In genomic region chr17:34038440-34038839, GRCm38 (mm10) we compare ENCODE assay signal across 8 mouse cellular contexts. TPM values are rescaled to one million over a fixed set of nuclear protein-coding genes. Genes with fewer than 3 reads are reported as not detected.
DNase-seq lines count a peak whose midpoint lies in the region; ATAC-seq lines count a peak whose summit lies in the region.

No protein-coding gene starts in this region.

- peaks cover 43% of the 10 kb centered on the region for H3K4me1 ChIP-seq in forebrain, embryonic 12.5 days
- H3K4me1 ChIP-seq in midbrain, embryonic 15.5 days = peaks cover 31% of the 10 kb centered on the region

- H3K9me3 ChIP-seq in forebrain, embryonic 12.5 days = no peaks in the 10 kb centered on the region
- no peaks in the 10 kb centered on the region for H3K9me3 ChIP-seq in midbrain, embryonic 15.5 days

- peaks cover 23% of the 10 kb centered on the region for H3K27me3 ChIP-seq in forebrain, embryonic 12.5 days
- H3K27me3 ChIP-seq in midbrain, embryonic 15.5 days (replicated peaks) = no peaks in the 10 kb centered on the region

- peaks cover 45% of the 10 kb centered on the region for H3K36me3 ChIP-seq in forebrain, embryonic 12.5 days (replicated peaks)
- H3K36me3 ChIP-seq in midbrain, embryonic 15.5 days (replicated peaks) = peaks cover 23% of the 10 kb centered on the region

- peak; percentile 53 for ATAC-seq in forebrain, embryonic 12.5 days (ENCODE audit: low FRiP score)
- no peak for ATAC-seq in midbrain, embryonic 15.5 days (replicated peaks)
- no peak for ATAC-seq in activated CD4-positive, CD25-positive, alpha-beta regulatory T cell, adult 4 months

- H3K9ac ChIP-seq in forebrain, embryonic 12.5 days = peak overlapping the region; percentile 55
- peak overlapping the region; percentile 33; the same call in 1 of the 2 replicates for H3K9ac ChIP-seq in midbrain, embryonic 15.5 days

- H3K27ac ChIP-seq in forebrain, embryonic 12.5 days = peak overlapping the region; percentile 65; the same call in 1 of the 2 replicates
- H3K27ac ChIP-seq in midbrain, embryonic 15.5 days = no peak overlapping the region

- H3K4me3 ChIP-seq in forebrain, embryonic 12.5 days (replicated peaks) = peak overlapping the region; percentile 28
- peak overlapping the region; percentile 23 for H3K4me3 ChIP-seq in midbrain, embryonic 15.5 days

- DNase-seq in kidney, adult 9 months = peak; percentile 12
- DNase-seq in kidney, postnatal 25 days = no peak
- DNase-seq in cerebellum, adult 8-10 months = peak; percentile 26
- peak; percentile 84 for DNase-seq in layer of hippocampus, adult 9-11 months
- no peak for DNase-seq in c-Kit-positive CD71-positive TER-119-positive erythroid progenitor cells, embryonic 14.5 days (ENCODE audit: low spot score)

- WGBS in forebrain, embryonic 12.5 days = 12% methylated on average over 16 of the region's 21 CpGs
- 9% methylated on average over 18 of the region's 21 CpGs for WGBS in midbrain, embryonic 15.5 days

- H3K4me2 ChIP-seq in forebrain, embryonic 12.5 days = peak overlapping the region; percentile 61
- peak overlapping the region; percentile 51 for H3K4me2 ChIP-seq in midbrain, embryonic 15.5 days

RNA-seq across cellular contexts. Expression of gene Col11a2, which starts 0.8 kb away (rescaled TPM):
- 1.4 and 2.5 TPM in 2 replicates for polyA plus RNA-seq in forebrain, embryonic 12.5 days (2016; fragmentation: Nextera tagmentation; extraction: Ambion mirVana)
- 3.2 and 4.8 TPM in 2 replicates for polyA plus RNA-seq in midbrain, embryonic 15.5 days (2015; fragmentation: Nextera tagmentation; extraction: Ambion mirVana)
- under 1 TPM; 0.07 to 0.20 TPM for polyA plus RNA-seq in activated CD4-positive, CD25-positive, alpha-beta regulatory T cell, adult 4 months (2017; shearing (Covaris generic))

RNA-seq across cellular contexts. Expression of gene Rxrb, which starts 6.8 kb away (rescaled TPM):
- polyA plus RNA-seq in forebrain, embryonic 12.5 days (2016; fragmentation: Nextera tagmentation; extraction: Ambion mirVana) = 54.8 and 59.5 TPM in 2 replicates
- polyA plus RNA-seq in midbrain, embryonic 15.5 days (2015; fragmentation: Nextera tagmentation; extraction: Ambion mirVana) = 64.7 and 65.5 TPM in 2 replicates
- polyA plus RNA-seq in activated CD4-positive, CD25-positive, alpha-beta regulatory T cell, adult 4 months (2017; shearing (Covaris generic)) = 1 to 10 TPM; 7.2 to 9.0 TPM

RNA-seq across cellular contexts. Expression of gene Slc39a7, which starts 7.0 kb away (rescaled TPM):
- polyA plus RNA-seq in forebrain, embryonic 12.5 days (2016; fragmentation: Nextera tagmentation; extraction: Ambion mirVana) = 160 and 166 TPM in 2 replicates
- polyA plus RNA-seq in midbrain, embryonic 15.5 days (2015; fragmentation: Nextera tagmentation; extraction: Ambion mirVana) = 178 and 184 TPM in 2 replicates
- 10 to 100 TPM; 34.6 to 49.4 TPM for polyA plus RNA-seq in activated CD4-positive, CD25-positive, alpha-beta regulatory T cell, adult 4 months (2017; shearing (Covaris generic))

RNA-seq across cellular contexts. Expression of gene H2-Ke6, which starts 10.6 kb away (rescaled TPM):
- 92.8 and 103 TPM in 2 replicates for polyA plus RNA-seq in forebrain, embryonic 12.5 days (2016; fragmentation: Nextera tagmentation; extraction: Ambion mirVana)
- 65.6 and 74.1 TPM in 2 replicates for polyA plus RNA-seq in midbrain, embryonic 15.5 days (2015; fragmentation: Nextera tagmentation; extraction: Ambion mirVana)
- 10 to 100 TPM; 29.3 to 35.2 TPM for polyA plus RNA-seq in activated CD4-positive, CD25-positive, alpha-beta regulatory T cell, adult 4 months (2017; shearing (Covaris generic))

RNA-seq across cellular contexts. Expression of gene Ring1, which starts 14.0 kb away (rescaled TPM):
- polyA plus RNA-seq in forebrain, embryonic 12.5 days (2016; fragmentation: Nextera tagmentation; extraction: Ambion mirVana) = 19.1 and 23.6 TPM in 2 replicates
- polyA plus RNA-seq in midbrain, embryonic 15.5 days (2015; fragmentation: Nextera tagmentation; extraction: Ambion mirVana) = 22.8 and 26.3 TPM in 2 replicates
- 1 to 10 TPM; 2.2 to 3.4 TPM for polyA plus RNA-seq in activated CD4-positive, CD25-positive, alpha-beta regulatory T cell, adult 4 months (2017; shearing (Covaris generic))

Comparison
In these comparisons a context has a peak if more than half of its experiments do, and no peak if none do; other contexts are left out.
1. DNase-seq: peak in kidney, adult 9 months (single experiment), cerebellum, adult 8-10 months (single experiment) and layer of hippocampus, adult 9-11 months (single experiment); none in kidney, postnatal 25 days (0 of 2) and c-Kit-positive CD71-positive TER-119-positive erythroid progenitor cells, embryonic 14.5 days (single experiment).